Mouse (Mus musculus) ES-E14 (cell line): Measurements from ENCODE around the gene Dph2. TPM values are rescaled to one million over a fixed set of nuclear protein-coding genes. Genes with fewer than 3 reads are reported as not detected.
A peak's percentile ranks its signal among the peaks of the same experiment; 100 is the strongest.

ENCODE experiments used
- DNase-seq: peaks from one replicate; pipeline ENCODE4 v3.0.0-alpha.2; 2013; ENCODE audit warnings: low read depth, low spot score
- H3K27ac ChIP-seq: 2 replicates; pipeline ENCODE4 v1.5.1; 2012; ENCODE audit warnings: low read depth, mild to moderate bottlenecking, low read length, moderate library complexity, mixed read lengths; ENCODE audit not compliant: poor library complexity, insufficient read depth, severe bottlenecking
- H3K36me3 ChIP-seq: 2 replicates; pipeline ENCODE4 v1.6.1; 2012; ENCODE audit warnings: mild to moderate bottlenecking, low read length, moderate library complexity, mixed read lengths; ENCODE audit not compliant: control insufficient read depth, poor library complexity, insufficient read depth, severe bottlenecking
- H3K4me1 ChIP-seq, 2 experiments: fragments of 150-350 bp in 1 of 2; sonication (generic) in 1 of 2; 2 replicates each; pipeline ENCODE4 v1.6.1; 2012; ENCODE audit warnings: low read length in 2 of 2, mild to moderate bottlenecking in 1 of 2, mixed read lengths in 1 of 2; ENCODE audit not compliant: control insufficient read depth in 2 of 2, insufficient read depth in 2 of 2, poor library complexity in 1 of 2
- H3K4me3 ChIP-seq, 2 experiments: fragments of 150-350 bp in 1 of 2; sonication (generic) in 1 of 2; 2 replicates each; pipeline ENCODE4 v1.5.1; 2012; ENCODE audit warnings: low read length in 2 of 2, low read depth in 1 of 2, mild to moderate bottlenecking in 1 of 2, mixed read lengths in 1 of 2; ENCODE audit not compliant: insufficient read depth in 1 of 2, poor library complexity in 1 of 2, severe bottlenecking in 1 of 2
- H3K9ac ChIP-seq: 2 replicates; pipeline ENCODE4 v1.6.1; 2012; ENCODE audit warnings: low read depth, mild to moderate bottlenecking, low read length, mixed read lengths; ENCODE audit not compliant: poor library complexity, insufficient read depth, severe bottlenecking
- H3K9me3 ChIP-seq: fragments of 150-350 bp; sonication (generic); 2 replicates; pipeline ENCODE4 v1.6.1; 2012; ENCODE audit warnings: low read depth, mild to moderate bottlenecking, low read length; ENCODE audit not compliant: control insufficient read depth, insufficient read depth
- CHD2 ChIP-seq: IDR thresholded peaks from 2 replicates; pipeline ENCODE4 v1.6.1; 2014; ENCODE audit warnings: mild to moderate bottlenecking, low read depth, low read length, inconsistent platforms
- HCFC1 ChIP-seq: IDR thresholded peaks from 2 replicates; pipeline ENCODE4 v1.6.1; 2012; ENCODE audit warnings: low read length, inconsistent platforms, borderline replicate concordance; ENCODE audit not compliant: insufficient read depth
- MAFK ChIP-seq: IDR thresholded peaks from 2 replicates; pipeline ENCODE4 v1.6.1; 2014; ENCODE audit warnings: mild to moderate bottlenecking, low read depth, low read length, inconsistent platforms; ENCODE audit not compliant: insufficient read depth
- ZC3H11A ChIP-seq: IDR thresholded peaks from 2 replicates; pipeline ENCODE4 v1.6.1; 2012; ENCODE audit warnings: low read depth, mild to moderate bottlenecking, inconsistent platforms, low read length, borderline replicate concordance
- ZNF384 ChIP-seq: IDR thresholded peaks from 2 replicates; pipeline ENCODE4 v1.6.1; 2012; ENCODE audit warnings: low read depth, low read length, inconsistent platforms
- in situ Hi-C, 2 experiments: fragments of 600-800 bp; cut with MboI; formaldehyde crosslinking; loops; one replicate each; pipeline ENCODE4 v1.15.1; 2025; ENCODE audit warnings: low sequenced_read_pairs in 2 of 2, inconsistent platforms in 1 of 2; ENCODE audit not compliant: unreplicated experiment in 2 of 2
- total RNA-seq: library from RNA; depleted of rRNA; stranded (reverse); fragments of 300-350 nt; gene quantifications from 2 replicates; pipeline ENCODE4 v1.2.3, GENCODE M21; 2012

The Dph2 gene
- total RNA-seq, 1 experiment, result 25.1 TPM

DNA sequence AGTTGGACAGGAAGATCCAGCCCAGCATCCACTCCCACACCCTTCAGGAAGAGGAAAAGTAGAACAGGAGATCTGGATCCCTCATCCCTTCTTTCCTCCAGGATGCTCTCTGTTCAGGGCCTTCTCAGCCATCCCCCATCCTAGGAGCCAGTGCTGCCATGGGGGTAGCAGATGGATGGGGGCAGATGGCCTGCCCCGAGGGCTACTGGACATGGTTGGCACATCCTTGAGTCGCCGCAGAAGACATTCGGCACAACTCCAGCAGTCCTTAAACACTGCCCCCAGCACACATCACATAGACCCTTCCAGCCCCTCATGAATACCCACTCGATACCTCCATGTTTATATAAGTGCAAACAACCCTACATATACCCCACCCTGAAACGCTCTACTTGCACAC, 4.2 kb upstream of the Dph2 start:
- Histone ChIP-seq H3K36me3 (peaks cover 44% of the 10 kb centered on the region), H3K9ac (no peak overlapping the region)
- DNase-seq, result no peak

DNA sequence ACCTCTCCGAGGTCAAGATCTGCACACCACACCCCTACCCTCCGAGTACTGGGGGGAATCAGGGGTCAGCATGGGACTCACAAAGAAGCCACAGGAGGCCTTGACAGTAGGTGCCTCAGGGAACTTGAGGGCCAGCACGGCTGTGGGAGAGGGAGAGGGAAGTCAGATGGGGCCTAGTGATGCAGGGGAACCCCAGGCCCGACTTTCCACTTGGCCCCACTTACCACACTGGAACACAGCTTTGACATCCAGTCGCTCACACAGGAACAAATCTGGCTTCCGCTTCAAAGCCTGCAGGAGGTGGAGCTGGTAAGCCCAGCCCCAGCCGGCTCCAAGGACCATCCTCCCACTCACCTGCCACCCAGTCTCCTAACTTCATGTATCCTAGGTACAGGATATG, 3.5 kb upstream of the Dph2 start:
- Histone ChIP-seq H3K4me3 (no peak overlapping the region), H3K9ac (no peak overlapping the region), H3K27ac (no peak overlapping the region), H3K4me1 (peaks cover 3% of the 10 kb centered on the region in 2 experiments; a peak in 2 of 4 replicates), H3K9me3 (no peaks in the 10 kb centered on the region), H3K36me3 (peaks cover 40% of the 10 kb centered on the region)
- TF ChIP-seq MAFK (no peak), HCFC1 (no peak), CHD2 (no peak), ZC3H11A (no peak), ZNF384 (no peak)
- in situ Hi-C loops, result no loop called here
- no peak for DNase-seq

More for the DNA sequence above, 4.2 kb upstream of the Dph2 start:
- Histone ChIP-seq H3K4me1 (peaks cover 1 to 3% of the 10 kb centered on the region in 2 experiments; a peak in 2 of 4 replicates), H3K9me3 (no peaks in the 10 kb centered on the region), H3K4me3 (no peak overlapping the region), H3K27ac (no peak overlapping the region)
- in situ Hi-C loops, result no loop called here
- TF ChIP-seq ZC3H11A, result no peak
- TF ChIP-seq HCFC1, result no peak
- TF ChIP-seq MAFK, result no peak
- TF ChIP-seq CHD2, result no peak
- no peak for TF ChIP-seq ZNF384

GRCm38 (mm10) chr4:117894601-117895000, 2.8 kb upstream of the Dph2 start:
- H3K4me3 ChIP-seq, result no peak overlapping the region
- no peak overlapping the region for H3K27ac ChIP-seq
- no peaks in the 10 kb centered on the region for H3K9me3 ChIP-seq
- TF ChIP-seq MAFK, result no peak
- in situ Hi-C loops, result no loop called here
- DNase-seq, result no peak
- H3K4me1 ChIP-seq, result peaks cover 3% of the 10 kb centered on the region in 2 experiments; a peak in 2 of 4 replicates
- no peak overlapping the region for H3K9ac ChIP-seq
- H3K36me3 ChIP-seq, result peaks cover 39% of the 10 kb centered on the region

DNA sequence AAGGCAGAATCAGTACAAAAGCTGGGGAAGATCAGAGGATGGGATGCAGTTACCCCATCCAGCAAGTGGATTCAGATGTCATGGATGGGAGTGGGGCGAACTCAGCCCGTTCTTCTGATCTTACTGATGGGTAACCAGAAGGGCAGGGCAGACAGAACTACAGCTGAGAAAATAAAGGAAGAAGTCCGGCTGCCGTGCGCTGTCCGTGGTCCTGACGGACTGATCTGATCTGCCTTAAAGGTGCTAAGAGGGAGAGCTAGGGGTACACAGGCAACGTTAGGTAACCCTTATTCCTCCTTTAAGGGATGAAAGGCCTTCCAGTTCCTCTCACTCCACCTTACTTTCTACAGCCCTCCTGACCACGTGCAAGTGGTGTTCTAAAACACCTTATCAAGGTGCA, 1.5 kb upstream of the Dph2 start:
- DNase-seq, result peak; percentile 56
- TF ChIP-seq ZNF384 (no peak), HCFC1 (0 out of 2 replicates have a peak, but pooled peaks have one; percentile 34)
- H3K36me3 ChIP-seq, result peaks cover 35% of the 10 kb centered on the region
- no peaks in the 10 kb centered on the region for H3K9me3 ChIP-seq
- H3K4me1 ChIP-seq, result peaks cover 3% of the 10 kb centered on the region in 2 experiments; a peak in 2 of 4 replicates
- no peak overlapping the region for H3K27ac ChIP-seq
- no peak overlapping the region for H3K4me3 ChIP-seq
- in situ Hi-C loops, result no loop called here
- H3K9ac ChIP-seq, result no peak overlapping the region

GRCm38 (mm10) chr4:117890750-117891149, 1.1 kb downstream of the Dph2 start:
- Histone ChIP-seq H3K9ac (peak overlapping the region; percentile 86; the same call in 1 of the 2 replicates), H3K9me3 (no peaks in the 10 kb centered on the region), H3K4me3 (no peak overlapping the region; a peak in 1 of 4 replicates), H3K36me3 (peaks cover 26% of the 10 kb centered on the region), H3K4me1 (peaks cover 3 to 7% of the 10 kb centered on the region in 2 experiments; a peak in 2 of 4 replicates), H3K27ac (no peak overlapping the region)
- no peak for DNase-seq
- in situ Hi-C loops, result no loop called here
- TF ChIP-seq MAFK, result no peak
- no peak for TF ChIP-seq ZC3H11A
- TF ChIP-seq HCFC1, result no peak
- TF ChIP-seq ZNF384, result no peak
- no peak for TF ChIP-seq CHD2
